Mouse (Mus musculus) hematopoietic multipotent progenitor cell, adult 10-12 weeks (in vitro differentiated cells): ENCODE measurements around the gene Mzf1. TPM values are rescaled to one million over a fixed set of nuclear protein-coding genes. Genes with fewer than 3 reads are reported as not detected.

Experiments
- polyA plus RNA-seq: library from polyadenylated mRNA; stranded (reverse); fragments of >175 nt; gene quantifications from 2 replicates; pipeline ENCODE4 v1.2.3, GENCODE M21; 2012; ENCODE audit warnings: low replicate concordance

Mzf1 gene
- polyA plus RNA-seq, result 0.93 and 2.4 TPM in 2 replicates

DNA sequence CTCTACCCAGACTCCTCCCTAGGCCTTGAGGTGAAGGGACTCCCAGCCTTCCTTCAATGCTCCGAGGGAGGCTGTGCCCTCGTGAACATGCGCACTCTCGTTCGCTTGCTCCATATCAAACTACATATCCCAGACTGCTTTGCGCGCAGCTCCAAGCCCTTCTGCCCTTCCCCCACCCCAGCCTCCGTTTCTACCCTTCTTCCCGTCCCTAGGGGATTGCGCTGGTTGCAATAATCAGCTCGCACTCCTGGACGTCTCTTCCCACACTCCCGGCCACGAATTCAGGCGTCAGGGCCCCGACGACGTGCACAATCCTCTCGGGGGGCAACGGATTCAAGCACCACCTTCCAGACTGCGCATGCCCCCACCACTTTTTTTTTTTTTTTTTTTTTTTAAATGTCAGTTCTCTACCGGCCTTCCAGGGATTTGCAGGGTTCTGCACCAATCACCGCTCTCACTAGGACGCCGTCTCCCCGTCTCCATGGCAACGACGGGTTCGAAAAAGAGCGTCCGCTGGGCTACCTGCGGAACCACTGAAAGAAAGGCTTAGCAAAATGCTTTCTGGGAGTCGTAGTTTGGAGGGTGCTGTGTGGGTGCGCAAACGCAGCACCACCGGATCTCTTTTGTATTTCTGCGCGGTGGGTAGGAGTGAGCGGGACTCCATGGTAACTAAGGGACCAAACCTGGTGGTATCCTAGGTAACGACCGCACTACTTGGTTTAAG lies at the start of gene Mzf1:
TSS of gene Mzf1 (minus strand) at position 478 of the 724 bp plus-strand sequence.

DNA sequence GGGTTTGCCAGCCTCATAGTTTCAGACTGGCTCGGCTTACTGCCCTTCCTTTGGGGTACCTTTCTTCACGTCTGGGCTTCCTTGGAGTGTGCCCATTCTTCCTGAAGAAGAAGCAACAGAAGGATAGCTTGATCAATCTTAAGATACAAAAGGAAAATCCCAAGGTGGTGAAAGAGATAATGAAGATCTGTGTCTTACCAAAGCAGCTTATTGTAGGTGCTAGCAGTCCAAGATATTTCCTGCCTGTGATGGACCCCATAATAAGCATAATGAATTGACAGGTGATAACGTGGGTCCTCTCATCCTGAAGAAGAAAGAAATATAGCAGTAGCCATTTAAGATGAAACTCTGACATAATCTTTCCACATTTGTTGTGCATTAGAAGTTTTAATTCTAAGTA lies 40.5 kb upstream of the Mzf1 start, which contains the start of gene Vmn1r85:
TSS of gene Vmn1r85 (minus strand) at position 101 of the 400 bp plus-strand sequence.

DNA sequence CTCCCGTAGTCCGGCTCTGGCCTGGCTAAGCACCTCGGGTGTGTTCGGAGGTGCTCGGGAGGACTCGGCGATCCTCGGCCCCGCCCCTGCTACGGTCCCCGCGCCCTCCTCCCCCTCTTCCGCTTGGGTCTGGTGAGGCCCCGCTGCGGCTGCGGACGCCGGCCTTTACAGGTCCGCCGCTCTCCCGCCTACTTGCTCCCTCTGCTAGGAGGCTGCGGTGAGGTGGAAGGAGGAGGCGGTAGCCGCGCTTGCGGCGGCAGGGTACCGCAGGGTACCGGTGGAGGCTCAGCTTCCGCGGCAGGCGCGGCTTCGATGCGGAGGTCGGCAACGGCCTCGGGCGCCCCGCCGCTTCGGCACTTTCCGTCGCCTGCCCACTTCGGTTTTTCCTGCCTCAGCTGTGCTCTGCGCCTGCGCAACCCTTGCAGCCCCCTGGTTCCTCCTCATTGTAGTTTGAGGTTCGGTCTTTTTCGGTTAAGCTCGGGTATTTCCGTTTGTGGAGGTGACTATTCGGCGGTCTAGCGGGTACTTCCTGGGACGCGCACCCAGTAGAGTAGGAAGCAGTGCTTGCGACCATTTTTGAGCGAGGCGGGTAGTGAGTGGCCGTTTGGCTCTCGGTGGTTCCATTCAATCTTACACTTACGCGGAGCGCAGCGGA lies 16.5 kb downstream of the Mzf1 start, which contains the start of gene Ube2m:
TSS of gene Ube2m (minus strand) at position 375 of the 655 bp plus-strand sequence.

DNA sequence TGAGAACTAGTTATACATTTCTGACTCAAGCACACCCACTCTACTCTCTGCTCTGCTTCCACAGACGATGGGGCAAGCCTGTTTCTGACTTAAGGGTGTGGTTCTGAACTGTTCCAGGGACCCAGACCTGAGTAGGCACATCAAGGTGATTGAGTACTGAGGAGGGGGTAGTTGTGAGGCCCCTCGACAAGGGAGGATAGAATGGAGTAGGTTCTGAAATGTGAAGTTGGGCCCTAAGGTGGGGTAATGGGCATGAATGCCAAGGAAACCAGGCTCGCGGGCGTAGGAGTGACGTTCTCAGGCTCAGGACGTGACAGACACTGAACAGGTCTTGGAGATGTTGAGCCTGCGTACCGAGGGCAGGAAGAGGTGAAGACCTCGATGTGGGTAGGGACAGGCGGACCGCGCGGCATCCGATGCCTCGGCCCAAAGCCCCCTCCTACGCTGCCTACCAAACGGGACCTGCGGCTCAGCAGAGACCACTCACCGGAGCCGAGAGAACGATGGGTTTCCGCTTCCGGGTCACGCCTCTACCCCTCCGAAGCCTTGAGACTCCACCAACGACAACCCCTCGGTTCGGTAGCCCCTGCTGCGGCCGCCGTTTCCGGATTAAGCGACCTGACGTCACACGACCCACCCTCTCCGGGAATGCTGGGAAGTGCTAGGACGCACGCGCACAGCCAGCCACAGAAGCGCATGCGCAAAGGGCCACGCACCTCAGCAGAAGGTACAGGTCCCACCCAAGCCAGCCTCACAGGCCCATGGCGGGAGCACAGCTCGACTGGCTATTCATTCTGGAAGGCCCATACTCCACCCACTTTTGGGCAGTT lies 20.2 kb downstream of the Mzf1 start, which contains the start of gene Chmp2a:
TSS of gene Chmp2a (minus strand) at position 660 of the 830 bp plus-strand sequence.

DNA sequence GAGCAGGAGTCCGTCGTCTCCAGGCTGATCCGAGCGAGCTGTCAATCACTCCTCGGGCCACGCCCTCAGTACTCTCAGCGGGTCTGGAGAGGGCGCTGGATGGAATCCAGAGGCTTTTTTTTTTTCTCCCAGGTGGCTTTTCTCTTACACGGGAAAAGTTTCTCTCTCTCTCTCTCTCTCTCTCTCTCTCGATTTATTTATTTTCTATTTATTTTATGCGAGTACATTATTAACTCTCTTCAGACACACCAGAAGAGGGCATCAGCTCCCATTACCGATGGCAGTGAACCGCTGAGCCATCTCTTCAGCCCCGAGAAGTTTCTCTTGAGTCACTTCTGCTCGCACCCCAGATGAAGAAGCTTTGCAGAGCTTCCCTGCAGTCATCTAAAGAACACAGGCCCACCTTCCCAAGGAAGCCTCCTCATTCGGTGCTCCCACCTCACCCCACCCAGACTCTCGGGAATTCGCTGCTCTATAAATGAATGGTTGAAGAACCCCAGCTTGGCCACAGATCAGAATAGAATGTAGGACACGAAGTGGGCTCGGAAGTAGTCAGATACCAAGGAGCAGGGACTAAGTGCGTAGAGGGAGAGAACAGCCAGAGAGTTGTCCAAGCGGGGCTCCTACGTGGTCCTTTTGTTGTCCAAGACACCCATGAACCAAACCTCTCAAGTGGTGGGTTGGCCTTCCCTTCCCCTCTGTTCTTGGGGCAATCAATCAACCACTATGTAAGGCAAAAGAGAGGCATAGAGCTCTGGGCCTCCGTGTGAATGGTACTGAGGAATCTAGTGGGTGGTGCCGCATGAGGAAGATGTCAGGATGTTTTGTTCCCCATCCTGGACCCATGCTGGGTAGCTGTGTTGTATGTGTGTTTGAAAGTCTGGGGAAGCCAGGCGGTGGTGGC lies 44.3 kb downstream of the Mzf1 start, which contains the start of gene Zbtb45:
TSS of gene Zbtb45 (minus strand) at position 30 of the 904 bp plus-strand sequence.

DNA sequence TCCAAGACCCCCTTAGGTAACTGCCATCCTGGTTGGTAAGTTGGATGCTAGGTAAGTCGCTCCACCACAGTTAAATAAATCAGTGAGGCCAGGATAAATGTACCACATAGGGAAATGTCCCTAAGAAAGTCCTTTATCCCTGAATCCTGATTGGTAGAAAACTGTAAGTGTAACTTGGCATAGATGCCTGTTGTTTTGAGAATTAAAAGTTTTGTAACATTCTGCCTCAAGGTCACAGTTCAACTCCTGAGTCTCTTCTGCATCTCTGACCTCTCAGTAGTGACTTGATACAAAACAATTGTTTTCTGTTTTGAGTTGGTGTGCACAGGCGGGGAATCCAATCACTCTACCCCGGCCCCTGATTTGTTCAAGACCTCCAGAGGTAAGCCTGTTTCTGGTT lies 55.7 kb downstream of the Mzf1 start, which contains the start of gene Trim28:
TSS of gene Trim28 (plus strand) at position 264 of the 400 bp plus-strand sequence.

GRCm38 (mm10) chr7:12998053-12998452 lies 56.5 kb downstream of the Mzf1 start, which contains the start of gene Slc27a5:
Gene Slc27a5, minus strand, starts transcription at chr7:12998192.

Other genes starting within 250 kb of the Mzf1 start
- 0.53 and 1.9 TPM in 2 replicates for gene Zfp329, start 235.9 kb downstream of the Mzf1 start, polyA plus RNA-seq
- gene Zfp110, start 220.0 kb downstream of the Mzf1 start, polyA plus RNA-seq, result 2.6 TPM in 2 replicates
- 0.53 and 0.71 TPM in 2 replicates for gene Zfp128, start 173.6 kb downstream of the Mzf1 start, polyA plus RNA-seq
- 2.2 and 4.2 TPM in 2 replicates for gene Zscan22, start 156.9 kb downstream of the Mzf1 start, polyA plus RNA-seq
- 409 and 2,630 TPM in 2 replicates for gene Rps5, start 132.5 kb downstream of the Mzf1 start, polyA plus RNA-seq
- gene Rnf225, start 127.3 kb downstream of the Mzf1 start, polyA plus RNA-seq, result 0.27 and 0.29 TPM in 2 replicates
- gene Zfp324, start 88.9 kb downstream of the Mzf1 start, polyA plus RNA-seq, result 5.9 and 17.5 TPM in 2 replicates
- gene Zfp446, start 76.9 kb downstream of the Mzf1 start, polyA plus RNA-seq, result 4.8 and 5.9 TPM in 2 replicates
- 0.16 TPM in 1 of 2 replicates, not detected in the other for gene Slc27a5, start 56.6 kb downstream of the Mzf1 start, polyA plus RNA-seq
- gene Trim28, start 55.6 kb downstream of the Mzf1 start, polyA plus RNA-seq, result 66.9 and 109 TPM in 2 replicates
- 48.4 and 91.4 TPM in 2 replicates for gene Zbtb45, start 44.7 kb downstream of the Mzf1 start, polyA plus RNA-seq
- gene Chmp2a, start 20.0 kb downstream of the Mzf1 start, polyA plus RNA-seq, result 60.7 and 267 TPM in 2 replicates
- 85.1 and 106 TPM in 2 replicates for gene Ube2m, start 16.5 kb downstream of the Mzf1 start, polyA plus RNA-seq
- gene Vmn1r85, start 40.4 kb upstream of the Mzf1 start, polyA plus RNA-seq, result not detected in 2 replicates
- gene Vmn1r86, start 65.2 kb upstream of the Mzf1 start, polyA plus RNA-seq, result not detected in 2 replicates
- gene Vmn1r87, start 85.4 kb upstream of the Mzf1 start, polyA plus RNA-seq, result not detected in 2 replicates
- gene Vmn1r88, start 104.8 kb upstream of the Mzf1 start, polyA plus RNA-seq, result not detected in 2 replicates
- not detected in 2 replicates for gene Vmn1r89, start 158.3 kb upstream of the Mzf1 start, polyA plus RNA-seq
- 9.6 and 22.9 TPM in 2 replicates for gene Lig1, start 222.5 kb upstream of the Mzf1 start, polyA plus RNA-seq
- 1.3 and 3.0 TPM in 2 replicates for gene Zswim9, start 224.0 kb upstream of the Mzf1 start, polyA plus RNA-seq